ENCODE assay signal across 9 mouse cellular contexts in the genomic region with DNA sequence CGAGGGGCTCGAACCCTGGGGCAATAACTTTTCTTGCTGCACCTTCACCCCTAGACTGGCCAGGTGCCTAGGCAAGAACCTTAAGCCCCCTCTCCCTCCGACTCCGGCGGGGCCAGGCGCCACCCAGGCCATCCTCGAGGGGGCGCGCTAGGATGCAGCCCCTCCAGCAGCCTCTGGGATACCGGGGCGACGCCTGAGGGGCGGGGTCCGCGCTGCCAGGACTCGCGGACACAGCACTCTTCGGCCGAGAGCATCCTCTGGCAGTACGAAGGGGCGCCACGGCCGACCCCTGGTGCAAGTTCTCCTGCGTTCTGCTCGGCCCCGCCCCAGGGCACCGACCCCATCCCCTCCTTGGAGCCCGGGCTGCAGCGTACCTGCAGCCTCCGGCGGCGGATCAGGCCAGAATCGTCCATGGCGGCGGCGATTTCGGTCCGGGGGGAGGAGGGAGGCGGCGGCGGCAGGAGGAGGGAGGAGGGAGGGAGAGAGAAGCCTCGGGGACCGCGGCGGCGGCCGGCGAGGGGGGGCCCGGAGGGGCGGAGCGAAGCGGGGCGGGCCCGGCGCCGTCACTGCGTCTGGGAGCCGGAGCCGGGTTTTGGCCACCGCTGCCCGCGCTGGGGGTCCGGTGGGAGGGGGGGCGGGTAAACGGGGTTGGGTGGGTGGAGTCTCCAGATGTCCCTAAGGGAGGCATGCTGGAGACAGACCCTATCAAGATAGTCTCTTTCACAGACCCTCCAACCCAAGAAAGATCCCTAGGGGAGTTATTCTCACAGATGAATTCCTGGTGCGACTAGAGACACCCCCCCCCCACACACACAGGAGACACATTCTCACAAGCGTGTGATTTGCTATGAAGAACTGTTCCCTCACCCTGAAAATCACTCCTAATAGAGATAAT. TPM values are rescaled to one million over a fixed set of nuclear protein-coding genes. Genes with fewer than 3 reads are reported as not detected.
A peak's percentile ranks its signal among the peaks of the same experiment; 100 is the strongest.
DNase-seq lines count a peak whose midpoint lies in the region; ATAC-seq and TF ChIP-seq lines count a peak whose summit lies in the region.
"Had no signal": no experiment of that assay in that cellular context is flagged by ENCODE, and none has a peak within 500 bp of the region (broad histone marks: within the 10 kb centered on the region; RNA-seq: fewer than 3 reads in every experiment).

No protein-coding gene starts in this region.

- no peaks in the 10 kb centered on the region for H3K36me3 ChIP-seq in embryonic facial prominence, embryonic 11.5 days (replicated peaks; ENCODE audit: control insufficient read depth, insufficient read depth, low read depth, low read length)
- H3K36me3 ChIP-seq in intestine, embryonic 16.5 days (ENCODE audit: control insufficient read depth, insufficient read depth, low read length): no peaks in the 10 kb centered on the region
- H3K36me3 ChIP-seq in neural tube, embryonic 13.5 days: no peaks in the 10 kb centered on the region

- peak in 1 of 2 experiments; percentile 48 for DNase-seq in layer of hippocampus, adult 2 months (ENCODE audit: low spot score in 2 of 2)
- DNase-seq in layer of hippocampus, adult 8-10 months (ENCODE audit: low spot score in 2 of 2): no peak
- DNase-seq in ZHBTc4 (ENCODE audit: low read depth, low spot score): peak; percentile 79
- DNase-seq in embryonic facial prominence, embryonic 11.5 days (ENCODE audit: low spot score): peak; percentile 51
- no peak for DNase-seq in natural killer cell, adult 2 months (ENCODE audit: low spot score in 2 of 2)
- no peak for DNase-seq in gastrocnemius, postnatal 10 days

- peak; percentile 21; the same call in 1 of the 2 replicates for ATAC-seq in embryonic facial prominence, embryonic 11.5 days (replicated peaks; ENCODE audit: insufficient number of reproducible peaks, low FRiP score, low TSS enrichment, low read depth)
- peak; percentile 48; the same call in 1 of the 2 replicates for ATAC-seq in intestine, embryonic 16.5 days
- peak; percentile 75 for ATAC-seq in neural tube, embryonic 13.5 days (ENCODE audit: low read depth)

- H3K9ac ChIP-seq in embryonic facial prominence, embryonic 11.5 days (replicated peaks; ENCODE audit: low read length): peak overlapping the region; percentile 22; the same call in 1 of the 2 replicates
- H3K9ac ChIP-seq in intestine, embryonic 16.5 days (ENCODE audit: low read depth, low read length): no peak overlapping the region; the same call in 1 of the 2 replicates
- peak overlapping the region; percentile 73 for H3K9ac ChIP-seq in neural tube, embryonic 13.5 days

- peak overlapping the region; percentile 85 for H3K4me2 ChIP-seq in embryonic facial prominence, embryonic 11.5 days (ENCODE audit: low read depth, low read length)
- peak overlapping the region; percentile 73 for H3K4me2 ChIP-seq in intestine, embryonic 16.5 days (ENCODE audit: low read depth, low read length)
- H3K4me2 ChIP-seq in neural tube, embryonic 13.5 days: peak overlapping the region; percentile 67

- under 1% methylated on average over 39 of the region's 67 CpGs for WGBS in embryonic facial prominence, embryonic 11.5 days
- WGBS in intestine, embryonic 16.5 days: under 1% methylated on average over 32 of the region's 67 CpGs
- 0% methylated on average over 34 of the region's 67 CpGs for WGBS in neural tube, embryonic 13.5 days

- peaks cover 45% of the 10 kb centered on the region for H3K27me3 ChIP-seq in embryonic facial prominence, embryonic 11.5 days (ENCODE audit: control insufficient read depth, insufficient read depth, low read length)
- H3K27me3 ChIP-seq in intestine, embryonic 16.5 days (replicated peaks; ENCODE audit: control insufficient read depth, insufficient read depth, low read length): peaks cover 51% of the 10 kb centered on the region
- H3K27me3 ChIP-seq in neural tube, embryonic 13.5 days: peaks cover 77% of the 10 kb centered on the region

- H3K4me1 ChIP-seq in embryonic facial prominence, embryonic 11.5 days (ENCODE audit: control insufficient read depth, insufficient read depth, low read length): peaks cover 4% of the 10 kb centered on the region
- peaks cover 13% of the 10 kb centered on the region for H3K4me1 ChIP-seq in intestine, embryonic 16.5 days (ENCODE audit: control insufficient read depth, insufficient read depth, low read length)
- peaks cover 37% of the 10 kb centered on the region for H3K4me1 ChIP-seq in neural tube, embryonic 13.5 days (replicated peaks)

- H3K4me3 ChIP-seq in layer of hippocampus, adult 2 months: peak overlapping the region; percentile 68
- peak overlapping the region; percentile 39 for H3K4me3 ChIP-seq in embryonic facial prominence, embryonic 11.5 days (ENCODE audit: low read depth, low read length)
- H3K4me3 ChIP-seq in intestine, embryonic 16.5 days (ENCODE audit: low read length): peak overlapping the region; percentile 43
- H3K4me3 ChIP-seq in neural tube, embryonic 13.5 days: peak overlapping the region; percentile 56

- TF ChIP-seq CTCF in layer of hippocampus, adult 2 months (conservative IDR thresholded peaks at IDR 0.05): peak; percentile 78

- peak overlapping the region; percentile 72 for H3K27ac ChIP-seq in layer of hippocampus, adult 2 months
- H3K27ac ChIP-seq in embryonic facial prominence, embryonic 11.5 days (replicated peaks; ENCODE audit: low read depth, low read length): no peak overlapping the region
- H3K27ac ChIP-seq in intestine, embryonic 16.5 days (ENCODE audit: low read length): no peak overlapping the region
- peak overlapping the region; percentile 73 for H3K27ac ChIP-seq in neural tube, embryonic 13.5 days (replicated peaks)

- H3K9me3 ChIP-seq in embryonic facial prominence, embryonic 11.5 days (replicated peaks; ENCODE audit: control insufficient read depth, low read length): no peaks in the 10 kb centered on the region
- H3K9me3 ChIP-seq in intestine, embryonic 16.5 days (ENCODE audit: control insufficient read depth, low read length): no peaks in the 10 kb centered on the region
- H3K9me3 ChIP-seq in neural tube, embryonic 13.5 days: no peaks in the 10 kb centered on the region

RNA-seq across cellular contexts. Expression of gene Rtbdn, which starts 0.9 kb away (rescaled TPM):
- 1 to 10 TPM; 1.1 TPM for total RNA-seq in layer of hippocampus, adult 2 months (2021)
- 1 to 10 TPM; 1.5 to 2.5 (median 1.7) TPM for total RNA-seq in layer of hippocampus, adult 8-10 months (2022)
- not detected in 2 replicates for polyA plus RNA-seq in embryonic facial prominence, embryonic 11.5 days (2014; fragmentation: Nextera tagmentation; extraction: Ambion mirVana)
- 0.18 and 0.24 TPM in 2 replicates for polyA plus RNA-seq in intestine, embryonic 16.5 days (2015; fragmentation: Nextera tagmentation; extraction: Ambion mirVana)
- polyA plus RNA-seq in neural tube, embryonic 13.5 days (2015; fragmentation: Nextera tagmentation; extraction: Ambion mirVana): 1.4 and 1.6 TPM in 2 replicates
- not detected for total RNA-seq in gastrocnemius, postnatal 10 days (2021)
- total RNA-seq: liver, adult 2 months had no signal
- polyA plus RNA-seq: liver, adult 2 months had no signal

RNA-seq across cellular contexts. Expression of gene Mast1, which starts 8.7 kb away (rescaled TPM):
- total RNA-seq in layer of hippocampus, adult 2 months (2021): 10 to 100 TPM; 78.9 to 85.5 TPM
- total RNA-seq in layer of hippocampus, adult 8-10 months (2022): 10 to 100 TPM; 77.3 to 83.2 (median 80.8) TPM
- 2.8 and 3.9 TPM in 2 replicates for polyA plus RNA-seq in embryonic facial prominence, embryonic 11.5 days (2014; fragmentation: Nextera tagmentation; extraction: Ambion mirVana)
- polyA plus RNA-seq in intestine, embryonic 16.5 days (2015; fragmentation: Nextera tagmentation; extraction: Ambion mirVana): 1.2 and 1.6 TPM in 2 replicates
- polyA plus RNA-seq in neural tube, embryonic 13.5 days (2015; fragmentation: Nextera tagmentation; extraction: Ambion mirVana): 62.7 and 70.3 TPM in 2 replicates
- total RNA-seq in gastrocnemius, postnatal 10 days (2021): under 1 TPM; 0.20 to 0.45 TPM

RNA-seq across cellular contexts. Expression of gene Gm49661, which starts 23.4 kb away (rescaled TPM):
- total RNA-seq in layer of hippocampus, adult 2 months (2021): not detected
- not detected for total RNA-seq in layer of hippocampus, adult 8-10 months (2022)
- not detected in 2 replicates for polyA plus RNA-seq in embryonic facial prominence, embryonic 11.5 days (2014; fragmentation: Nextera tagmentation; extraction: Ambion mirVana)
- not detected in 2 replicates for polyA plus RNA-seq in intestine, embryonic 16.5 days (2015; fragmentation: Nextera tagmentation; extraction: Ambion mirVana)
- not detected in 2 replicates for polyA plus RNA-seq in neural tube, embryonic 13.5 days (2015; fragmentation: Nextera tagmentation; extraction: Ambion mirVana)
- not detected for total RNA-seq in gastrocnemius, postnatal 10 days (2021)
- total RNA-seq: liver, adult 2 months had no signal

RNA-seq across cellular contexts. Expression of gene Prdx2, which starts 23.5 kb away (rescaled TPM):
- total RNA-seq in layer of hippocampus, adult 2 months (2021): 100 to 1,000 TPM; 323 to 345 TPM
- total RNA-seq in layer of hippocampus, adult 8-10 months (2022): 100 to 1,000 TPM; 328 to 367 (median 342) TPM
- 1,219 and 1,316 TPM in 2 replicates for polyA plus RNA-seq in embryonic facial prominence, embryonic 11.5 days (2014; fragmentation: Nextera tagmentation; extraction: Ambion mirVana)
- polyA plus RNA-seq in intestine, embryonic 16.5 days (2015; fragmentation: Nextera tagmentation; extraction: Ambion mirVana): 533 and 590 TPM in 2 replicates
- polyA plus RNA-seq in neural tube, embryonic 13.5 days (2015; fragmentation: Nextera tagmentation; extraction: Ambion mirVana): 1,236 and 1,369 TPM in 2 replicates
- 100 to 1,000 TPM; 260 to 267 TPM for total RNA-seq in gastrocnemius, postnatal 10 days (2021)

RNA-seq across cellular contexts. Expression of gene Rnaseh2a, which starts 23.7 kb away (rescaled TPM):
- 10 to 100 TPM; 43.0 to 46.9 TPM for total RNA-seq in layer of hippocampus, adult 2 months (2021)
- total RNA-seq in layer of hippocampus, adult 8-10 months (2022): 10 to 100 TPM; 36.2 to 46.2 (median 41.2) TPM
- polyA plus RNA-seq in embryonic facial prominence, embryonic 11.5 days (2014; fragmentation: Nextera tagmentation; extraction: Ambion mirVana): 109 and 137 TPM in 2 replicates
- polyA plus RNA-seq in intestine, embryonic 16.5 days (2015; fragmentation: Nextera tagmentation; extraction: Ambion mirVana): 102 and 120 TPM in 2 replicates
- 55.0 and 55.6 TPM in 2 replicates for polyA plus RNA-seq in neural tube, embryonic 13.5 days (2015; fragmentation: Nextera tagmentation; extraction: Ambion mirVana)
- 10 to 100 TPM; 26.7 to 36.8 TPM for total RNA-seq in gastrocnemius, postnatal 10 days (2021)

Comparison
In these comparisons a context has a peak if more than half of its experiments do, and no peak if none do; other contexts are left out.
1. DNase-seq: peak in ZHBTc4 (single experiment) and embryonic facial prominence, embryonic 11.5 days (single experiment); none in layer of hippocampus, adult 8-10 months (0 of 2), natural killer cell, adult 2 months (0 of 2) and gastrocnemius, postnatal 10 days (single experiment).
2. H3K27ac ChIP-seq: peak in layer of hippocampus, adult 2 months (single experiment) and neural tube, embryonic 13.5 days (single experiment); none in embryonic facial prominence, embryonic 11.5 days (single experiment) and intestine, embryonic 16.5 days (single experiment).
3. ATAC-seq: peak in every context shown above with its lines; median percentile 75 in neural tube, embryonic 13.5 days; 48 in intestine, embryonic 16.5 days; 21 in embryonic facial prominence, embryonic 11.5 days.
4. RNA of gene Mast1, which starts 8.7 kb away (total RNA-seq): 78.9 to 85.5 TPM in layer of hippocampus, adult 2 months and 77.3 to 83.2 TPM in layer of hippocampus, adult 8-10 months; 0.20 to 0.45 TPM in gastrocnemius, postnatal 10 days; every median in the first group is over 10 times any median in the second.
5. Peak in every context shown above with its lines, with median percentiles within 50 percentile points of each other: H3K4me3 ChIP-seq and H3K4me2 ChIP-seq.